Mouse (Mus musculus): Measurements from ENCODE around the gene Hoxb5. TPM values are rescaled to one million over a fixed set of nuclear protein-coding genes. Genes with fewer than 3 reads are reported as not detected.
A peak's percentile ranks its signal among the peaks of the same experiment; 100 is the strongest.

Hoxb5 gene
- polyA plus RNA-seq, 1 experiment from 2014 or later, result not detected

DNA sequence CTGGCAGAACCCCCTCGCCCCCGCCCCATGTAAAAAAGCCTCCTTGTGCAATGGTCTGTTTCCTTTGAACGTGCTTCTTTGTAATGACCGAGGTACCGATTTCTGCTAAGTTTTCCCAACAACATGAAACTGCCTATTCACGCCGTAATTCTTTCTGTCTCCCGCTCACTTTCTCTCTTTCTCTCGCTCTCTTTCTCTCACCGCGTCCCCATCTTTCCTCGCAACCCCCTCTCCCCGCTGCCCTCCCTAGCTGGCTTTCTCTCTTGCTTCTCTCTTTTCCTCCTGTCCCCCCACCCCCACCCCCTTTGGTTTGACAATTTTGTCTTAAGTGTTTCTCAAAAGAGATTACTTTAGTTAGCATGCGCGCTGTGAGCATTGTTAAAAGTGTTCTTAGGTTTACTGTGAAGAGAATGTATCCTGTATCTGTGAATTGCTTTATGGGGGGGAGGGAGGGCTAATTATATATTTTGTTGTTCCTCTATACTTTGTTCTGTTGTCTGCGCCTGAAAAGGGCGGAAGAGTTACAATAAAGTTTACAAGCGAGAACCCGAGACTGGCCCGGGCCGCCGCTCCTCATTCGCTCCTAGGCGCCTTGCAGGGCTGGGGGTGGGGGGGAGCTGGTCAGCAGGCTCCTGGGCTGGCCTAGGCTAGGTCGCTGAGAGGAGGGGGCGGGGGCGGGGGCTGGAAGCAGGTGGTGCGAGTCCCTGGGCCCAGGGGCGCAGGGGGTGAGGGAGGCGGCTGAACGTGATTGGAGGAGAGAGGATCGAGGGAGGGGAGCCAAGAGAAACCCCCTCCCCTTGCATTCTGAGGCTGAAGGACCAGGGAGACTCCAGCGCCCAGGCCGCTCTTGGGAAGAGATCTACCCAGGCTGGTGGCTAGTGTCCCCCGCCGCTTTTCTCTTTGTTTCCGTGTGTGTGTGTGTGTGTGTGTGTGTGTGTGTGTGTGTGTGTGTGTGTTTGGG, 18.1 kb upstream of the Hoxb5 start:
- Histone ChIP-seq H3K36me3 (ENCODE audit: poor library complexity, severe bottlenecking) (no peaks in the 10 kb centered on the region), H3K9me3 (replicated peaks) (no peaks in the 10 kb centered on the region), H3K9ac (no peak overlapping the region), H3K4me2 (0 out of 2 replicates have a peak overlapping the region, but pooled peaks have one; percentile 48), H3K4me3 (no peak overlapping the region), H3K27me3 (peaks cover 99% of the 10 kb centered on the region), H3K4me1 (peaks cover 14% of the 10 kb centered on the region), H3K27ac (no peak overlapping the region)
- ATAC-seq, result no peak
- 1% methylated on average over 32 of the region's 37 CpGs for WGBS

DNA sequence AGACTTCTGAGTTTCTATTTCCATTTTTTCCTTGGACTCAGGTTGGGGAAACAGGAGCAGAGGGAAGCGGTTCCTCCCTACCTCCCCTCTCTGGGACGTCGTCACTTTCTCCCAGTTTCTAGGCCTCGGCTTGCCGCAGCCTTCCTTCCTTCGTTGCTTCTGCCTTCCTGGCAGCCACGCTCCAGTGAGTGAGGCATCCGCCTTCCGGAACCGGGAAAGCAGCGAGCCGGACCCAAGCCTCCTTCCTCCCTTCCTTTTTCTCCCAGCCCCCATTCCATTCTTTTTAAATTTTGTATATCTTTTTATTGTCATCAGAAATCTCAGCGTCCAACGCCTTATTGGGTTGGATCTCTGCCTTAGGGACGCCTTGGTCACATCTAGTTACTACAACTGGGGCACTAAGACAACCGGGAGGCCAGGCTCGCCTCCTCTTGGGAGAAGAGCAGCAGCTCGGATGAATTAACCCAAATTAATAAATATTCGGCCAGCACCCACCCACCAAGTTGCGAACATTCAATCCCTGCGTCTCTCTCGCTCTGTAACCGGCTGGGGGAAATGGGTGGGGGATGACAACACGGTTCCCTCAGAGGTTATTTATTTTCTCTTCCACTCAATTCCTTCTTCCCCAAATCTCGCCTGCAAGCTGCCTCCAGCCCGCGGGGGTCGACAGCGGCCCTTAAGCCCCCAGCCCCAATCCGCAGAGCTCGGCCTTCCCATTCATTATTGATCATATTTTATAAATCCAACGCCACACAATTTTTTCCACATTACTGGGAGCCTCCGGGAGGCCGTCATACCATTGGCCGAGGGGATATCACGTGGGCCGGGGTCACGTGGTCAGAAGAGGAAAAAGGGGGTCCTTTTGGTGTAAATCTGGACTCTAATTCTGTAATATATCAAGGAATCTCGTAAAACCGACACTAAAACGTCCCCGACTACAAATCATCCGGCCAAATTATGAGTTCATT, 17.1 kb upstream of the Hoxb5 start, which contains the start of gene Hoxb7:
Gene Hoxb7, plus strand, starts transcription at position 853 of the 968 bp plus-strand sequence.
- WGBS, result under 1% methylated on average over 43 of the region's 43 CpGs
- H3K27ac ChIP-seq, result no peak within 1 kb of the TSS
- H3K9me3 ChIP-seq (replicated peaks), result no peaks in the 10 kb centered on the region
- no peaks in the 10 kb centered on the region for H3K36me3 ChIP-seq (ENCODE audit: poor library complexity, severe bottlenecking)
- H3K9ac ChIP-seq, result no peak within 1 kb of the TSS
- no peak for ATAC-seq
- no peak within 1 kb of the TSS for H3K4me3 ChIP-seq
- H3K4me2 ChIP-seq, result peak within 1 kb of the TSS; percentile 20; the same call in 1 of the 2 replicates
- peaks cover 14% of the 10 kb centered on the region for H3K4me1 ChIP-seq
- peaks cover 99% of the 10 kb centered on the region for H3K27me3 ChIP-seq

DNA sequence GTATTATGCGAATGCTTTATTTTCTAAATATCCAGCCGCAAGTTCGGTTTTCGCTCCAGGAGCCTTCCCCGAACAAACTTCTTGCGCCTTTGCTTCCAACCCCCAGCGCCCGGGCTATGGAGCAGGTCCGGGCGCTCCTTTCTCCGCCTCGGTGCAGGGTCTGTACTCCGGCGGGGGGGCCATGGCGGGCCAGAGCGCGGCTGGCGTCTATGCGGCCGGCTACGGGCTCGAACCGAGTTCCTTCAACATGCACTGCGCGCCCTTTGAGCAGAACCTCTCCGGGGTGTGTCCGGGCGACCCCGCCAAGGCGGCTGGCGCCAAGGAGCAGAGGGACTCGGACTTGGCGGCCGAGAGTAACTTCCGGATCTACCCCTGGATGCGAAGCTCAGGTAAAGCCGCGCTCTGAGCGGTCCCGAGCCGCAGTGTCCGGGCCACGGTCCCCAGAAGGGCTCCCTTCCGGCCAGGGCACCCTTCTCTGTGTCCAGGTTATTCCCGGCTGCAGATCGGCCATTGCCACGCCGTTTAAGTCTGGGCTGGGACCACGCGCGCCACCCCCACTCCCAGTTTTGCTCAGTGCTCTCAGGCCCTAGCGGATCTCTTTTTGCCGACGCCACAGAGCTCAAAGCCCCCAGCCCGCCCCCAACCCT, 16.3 kb upstream of the Hoxb5 start:
- H3K4me1 ChIP-seq, result peaks cover 14% of the 10 kb centered on the region
- no peaks in the 10 kb centered on the region for H3K9me3 ChIP-seq (replicated peaks)
- H3K4me3 ChIP-seq, result no peak overlapping the region
- H3K9ac ChIP-seq, result no peak overlapping the region
- H3K27me3 ChIP-seq, result peaks cover 99% of the 10 kb centered on the region
- H3K4me2 ChIP-seq, result peak overlapping the region; percentile 20; the same call in 1 of the 2 replicates
- under 1% methylated on average over 55 of the region's 55 CpGs for WGBS
- H3K27ac ChIP-seq, result no peak overlapping the region
- no peak for ATAC-seq
- H3K36me3 ChIP-seq (ENCODE audit: poor library complexity, severe bottlenecking), result no peaks in the 10 kb centered on the region

DNA sequence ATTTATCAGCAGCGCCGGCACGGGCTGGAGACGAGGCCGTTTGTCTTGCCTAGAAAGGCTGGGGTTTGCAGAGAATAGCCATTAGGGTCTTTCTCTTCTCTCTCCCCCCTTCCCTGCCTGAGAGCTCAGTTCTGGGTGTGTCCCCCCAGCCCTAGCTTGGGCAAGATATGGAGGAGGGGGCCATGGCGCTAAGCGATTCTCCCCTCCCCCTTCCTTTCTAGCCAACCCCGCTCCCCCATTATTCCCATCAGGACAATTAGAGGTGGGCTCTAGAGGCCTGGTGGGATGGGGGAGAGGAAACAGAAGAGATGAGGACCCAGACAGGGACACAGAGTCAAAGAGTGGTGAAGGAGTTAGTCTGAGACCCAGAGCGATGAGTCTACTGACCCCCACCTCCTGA, 15.7 kb upstream of the Hoxb5 start:
- no peaks in the 10 kb centered on the region for H3K9me3 ChIP-seq (replicated peaks)
- H3K4me3 ChIP-seq, result no peak overlapping the region
- no peak overlapping the region for H3K27ac ChIP-seq
- H3K9ac ChIP-seq, result no peak overlapping the region
- H3K36me3 ChIP-seq (ENCODE audit: poor library complexity, severe bottlenecking), result no peaks in the 10 kb centered on the region
- H3K27me3 ChIP-seq, result peaks cover 99% of the 10 kb centered on the region
- H3K4me1 ChIP-seq, result peaks cover 14% of the 10 kb centered on the region
- H3K4me2 ChIP-seq, result no peak overlapping the region
- WGBS, result under 1% methylated on average over 9 of the region's 9 CpGs
- no peak for ATAC-seq

DNA sequence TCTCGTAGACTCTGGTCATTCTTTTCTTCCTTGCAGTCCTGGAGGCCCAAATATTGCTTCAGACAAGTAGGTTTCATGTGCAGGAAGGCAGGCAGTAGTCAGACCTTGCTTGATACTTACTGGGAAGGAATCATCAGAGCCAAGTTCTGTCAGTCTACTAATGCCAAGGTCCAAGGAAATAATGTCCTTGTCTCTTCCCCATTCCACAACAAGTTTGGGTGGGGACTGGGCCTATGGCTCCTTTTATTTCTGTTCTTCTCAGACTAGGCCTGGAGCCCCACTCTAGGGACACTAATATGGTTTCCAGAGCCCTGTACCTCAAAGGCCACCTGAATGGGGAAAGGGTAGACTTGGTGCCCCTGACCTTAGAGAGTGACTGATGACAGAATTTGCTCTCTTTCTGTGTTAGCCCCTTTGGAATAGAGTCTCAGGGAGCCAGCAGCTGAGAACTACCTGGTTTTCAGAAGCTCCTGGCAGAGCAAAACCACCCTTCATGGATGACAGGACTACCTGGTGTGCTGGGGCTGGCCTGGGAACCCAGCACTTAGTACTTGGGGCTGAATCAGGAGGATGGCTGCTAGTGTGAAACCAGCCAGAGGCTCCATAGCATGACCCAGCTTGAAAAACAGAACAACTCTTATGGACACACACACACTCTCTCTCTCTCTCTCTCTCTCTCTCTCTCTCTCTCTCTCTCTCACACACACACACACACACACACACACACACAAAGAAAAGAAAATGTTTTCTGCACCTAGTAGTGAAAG, 14.5 kb upstream of the Hoxb5 start:
- Histone ChIP-seq H3K27me3 (peaks cover 99% of the 10 kb centered on the region), H3K9me3 (replicated peaks) (no peaks in the 10 kb centered on the region), H3K9ac (no peak overlapping the region), H3K27ac (no peak overlapping the region), H3K4me2 (no peak overlapping the region), H3K4me3 (no peak overlapping the region), H3K36me3 (ENCODE audit: poor library complexity, severe bottlenecking) (no peaks in the 10 kb centered on the region), H3K4me1 (peaks cover 14% of the 10 kb centered on the region)
- no peak for ATAC-seq
- 3% methylated on average over 1 of the region's 1 CpGs for WGBS

DNA sequence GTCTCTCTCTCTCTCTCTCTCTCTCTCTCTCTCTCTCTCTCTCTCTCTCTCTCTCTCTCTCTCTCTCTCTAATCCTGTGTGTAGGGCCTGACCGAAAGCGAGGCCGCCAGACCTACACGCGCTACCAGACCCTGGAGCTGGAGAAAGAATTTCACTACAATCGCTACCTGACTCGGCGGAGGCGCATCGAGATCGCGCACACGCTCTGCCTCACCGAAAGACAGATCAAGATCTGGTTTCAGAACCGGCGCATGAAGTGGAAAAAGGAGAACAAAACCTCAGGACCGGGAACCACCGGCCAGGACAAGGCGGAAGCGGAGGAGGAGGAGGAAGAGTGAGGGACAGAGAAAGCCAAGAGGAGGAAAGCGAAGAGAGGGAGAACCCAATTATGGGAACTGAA, 13.8 kb upstream of the Hoxb5 start:
- Histone ChIP-seq H3K27me3 (peaks cover 99% of the 10 kb centered on the region), H3K9ac (no peak overlapping the region), H3K27ac (no peak overlapping the region), H3K4me3 (no peak overlapping the region), H3K4me1 (peaks cover 10% of the 10 kb centered on the region), H3K36me3 (ENCODE audit: poor library complexity, severe bottlenecking) (no peaks in the 10 kb centered on the region), H3K9me3 (replicated peaks) (no peaks in the 10 kb centered on the region), H3K4me2 (no peak overlapping the region)
- no peak for ATAC-seq
- WGBS, result 1% methylated on average over 21 of the region's 21 CpGs

DNA sequence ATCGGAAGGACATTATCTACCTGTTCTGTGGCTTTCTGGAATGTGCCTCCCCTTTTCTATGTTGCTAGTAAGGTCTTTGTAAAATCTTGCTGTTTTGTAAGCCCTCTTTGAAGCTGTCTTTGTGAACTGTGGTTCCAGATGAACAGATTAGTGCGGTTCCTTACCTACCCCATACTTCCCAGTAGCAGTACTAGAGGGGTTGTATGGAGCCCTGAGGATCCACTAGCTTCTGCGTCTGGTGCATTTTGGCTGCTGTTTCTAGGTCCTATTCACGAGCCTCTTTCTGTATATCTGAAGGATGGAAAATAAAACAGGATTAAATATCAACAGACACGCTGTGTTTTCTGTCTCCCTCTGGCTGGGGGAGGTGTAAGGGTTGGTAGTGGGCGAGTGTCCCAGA, 13.3 kb upstream of the Hoxb5 start:
- Histone ChIP-seq H3K9ac (no peak overlapping the region), H3K27ac (no peak overlapping the region), H3K27me3 (peaks cover 99% of the 10 kb centered on the region), H3K9me3 (replicated peaks) (no peaks in the 10 kb centered on the region), H3K4me3 (no peak overlapping the region), H3K4me1 (peaks cover 9% of the 10 kb centered on the region; the same call in 1 of the 2 replicates), H3K4me2 (no peak overlapping the region), H3K36me3 (ENCODE audit: poor library complexity, severe bottlenecking) (no peaks in the 10 kb centered on the region)
- ATAC-seq, result no peak
- WGBS, result 6% methylated on average over 6 of the region's 6 CpGs

DNA sequence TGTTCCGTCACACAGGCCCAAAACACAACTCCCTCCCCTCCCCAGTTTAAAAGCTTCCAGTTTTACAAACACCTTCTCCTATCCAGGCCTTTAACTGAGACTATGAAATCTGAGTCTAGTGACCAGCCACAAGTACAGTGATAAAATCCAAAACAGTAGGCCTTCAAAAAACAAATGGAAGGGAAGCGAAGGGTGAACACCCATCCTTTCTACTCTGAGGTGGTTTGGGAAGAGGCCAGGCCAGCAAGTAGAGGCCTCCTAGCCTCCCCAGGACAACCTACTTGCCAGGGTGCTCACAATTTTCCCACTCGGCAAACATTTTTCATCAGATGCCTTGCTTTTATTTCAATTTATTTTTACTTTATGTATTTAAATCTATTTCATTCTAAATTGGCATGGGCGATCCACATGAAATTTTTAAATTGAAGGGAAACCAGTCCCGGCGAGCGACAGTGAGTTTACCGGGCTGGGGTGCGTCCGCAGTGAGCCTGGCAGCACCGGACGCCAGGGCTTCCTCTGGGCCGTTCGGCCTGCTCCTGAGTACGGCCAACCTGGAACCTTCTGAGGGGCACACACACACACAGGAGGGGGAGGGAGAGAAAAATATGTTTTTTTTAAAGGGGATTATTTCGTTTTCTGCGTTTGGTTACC, 12.3 kb upstream of the Hoxb5 start:
- Histone ChIP-seq H3K9me3 (replicated peaks) (no peaks in the 10 kb centered on the region), H3K27me3 (peaks cover 99% of the 10 kb centered on the region), H3K4me2 (no peak overlapping the region), H3K4me1 (peaks cover 9% of the 10 kb centered on the region; the same call in 1 of the 2 replicates), H3K9ac (no peak overlapping the region), H3K27ac (no peak overlapping the region), H3K4me3 (no peak overlapping the region), H3K36me3 (ENCODE audit: poor library complexity, severe bottlenecking) (no peaks in the 10 kb centered on the region)
- ATAC-seq, result no peak
- 5% methylated on average over 17 of the region's 17 CpGs for WGBS

DNA sequence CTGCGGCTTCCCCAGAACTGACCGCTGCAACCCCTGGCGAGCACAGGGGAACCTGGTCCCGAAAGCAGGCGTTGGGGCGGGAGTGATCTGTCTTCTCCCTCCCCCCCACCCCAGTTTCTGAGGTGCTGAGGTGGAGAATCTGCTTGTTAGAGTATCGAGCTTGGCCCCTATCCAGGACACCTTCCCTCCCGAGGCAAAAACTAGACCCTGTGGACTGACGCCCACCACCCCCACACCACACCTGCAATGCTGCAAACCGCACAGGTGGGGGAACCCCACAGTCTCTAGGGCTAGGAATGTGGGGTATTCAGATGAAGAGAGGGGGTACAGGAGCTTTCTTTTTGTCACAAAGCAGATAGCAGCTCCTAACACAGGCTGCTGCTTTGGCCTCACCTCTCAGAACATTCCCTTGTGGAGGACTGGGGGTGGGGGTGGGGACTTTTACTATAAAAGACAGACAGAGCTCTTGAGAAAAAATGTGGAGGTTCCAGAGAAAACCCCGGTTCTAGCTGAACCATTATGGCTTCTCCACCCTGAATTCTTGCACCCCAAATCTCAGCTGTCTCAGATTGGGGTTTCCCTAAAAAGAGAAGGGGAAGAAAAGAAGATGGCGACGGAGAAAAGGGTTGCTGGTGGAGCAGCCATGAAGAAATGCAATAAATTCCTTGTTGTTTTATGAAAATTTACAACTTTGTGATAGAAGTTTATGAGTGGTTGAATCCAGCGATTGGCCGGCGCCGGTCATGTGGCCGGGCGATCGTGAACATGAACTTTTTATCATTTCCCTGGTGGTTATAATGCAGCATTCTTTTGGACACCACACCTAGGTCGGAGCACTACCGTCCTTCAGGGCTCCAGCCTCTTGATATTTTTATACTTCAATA, 11.2 kb upstream of the Hoxb5 start, which contains the start of gene Hoxb6:
Gene Hoxb6, plus strand, starts transcription at position 796 of the 884 bp plus-strand sequence.
- Histone ChIP-seq H3K27me3 (peaks cover 99% of the 10 kb centered on the region), H3K4me3 (no peak within 1 kb of the TSS), H3K9me3 (replicated peaks) (no peaks in the 10 kb centered on the region), H3K4me1 (peaks cover 3% of the 10 kb centered on the region; the same call in 1 of the 2 replicates), H3K9ac (no peak within 1 kb of the TSS), H3K4me2 (no peak within 1 kb of the TSS), H3K36me3 (ENCODE audit: poor library complexity, severe bottlenecking) (no peaks in the 10 kb centered on the region), H3K27ac (no peak within 1 kb of the TSS)
- ATAC-seq, result no peak
- WGBS, result 2% methylated on average over 22 of the region's 22 CpGs

Data from forebrain, embryonic 13.5 days (tissue).